Mouse (Mus musculus) megakaryocyte, embryonic 14.5 days (primary cell): ENCODE results near the gene Galnt6.

Source experiments
- FLI1 ChIP-seq: IDR thresholded peaks from 2 replicates; pipeline ENCODE4 v1.6.1; 2012; ENCODE audit warnings: low read length, inconsistent platforms, mixed read lengths
- GATA1 ChIP-seq: IDR thresholded peaks from 3 replicates; pipeline ENCODE4 v1.6.1; 2012; ENCODE audit warnings: mixed read lengths, low read length, inconsistent platforms, borderline replicate concordance

GRCm38 (mm10) chr15:100752439-100752838, 23.3 kb upstream of the Galnt6 start:
- TF ChIP-seq GATA1 (no peak), FLI1 (no peak)
